In the genomic region with DNA sequence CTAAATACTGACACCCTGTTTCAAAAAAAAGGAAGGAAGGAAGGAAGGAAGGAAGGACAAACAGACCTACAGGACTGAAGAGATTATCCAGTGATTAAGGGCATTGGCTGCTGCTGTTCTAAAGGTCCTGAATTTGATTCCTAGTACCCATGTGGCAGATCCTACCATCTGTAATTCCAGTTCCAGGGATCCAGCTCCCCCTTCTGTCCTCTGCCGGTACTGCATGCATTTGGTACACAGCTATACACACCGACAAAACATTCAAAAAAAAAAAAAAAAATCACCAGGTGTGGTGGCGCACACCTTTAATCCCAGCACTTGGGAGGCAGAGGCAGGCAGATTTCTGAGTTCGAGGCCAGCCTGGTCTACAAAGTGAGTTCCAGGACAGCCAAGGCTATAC, we compare ENCODE assay signal across 8 mouse cellular contexts. TPM values are rescaled to one million over a fixed set of nuclear protein-coding genes. Genes with fewer than 3 reads are reported as not detected.
DNase-seq lines count a peak whose midpoint lies in the region; ATAC-seq and TF ChIP-seq lines count a peak whose summit lies in the region.
"Had no signal": no experiment of that assay in that cellular context is flagged by ENCODE, and none has a peak within 500 bp of the region (broad histone marks: within the 10 kb centered on the region; RNA-seq: fewer than 3 reads in every experiment).

No protein-coding gene starts in this region.

- no peaks in the 10 kb centered on the region; the same call in none of the 2 replicates for H3K36me3 ChIP-seq in kidney, adult 2 months (ENCODE audit: control insufficient read depth, insufficient read depth, low read length)
- peaks cover 3% of the 10 kb centered on the region; the same call in 1 of the 2 replicates for H3K36me3 ChIP-seq in kidney, embryonic 16.5 days (ENCODE audit: insufficient read depth, low read length)

- TF ChIP-seq POLR2A in kidney, adult 2 months (IDR thresholded peaks at IDR 0.05; ENCODE audit: low read depth, low read length) = no peak

- no peak overlapping the region for H3K4me2 ChIP-seq in kidney, embryonic 16.5 days (replicated peaks; ENCODE audit: low read depth, low read length)

- H3K4me1 ChIP-seq in kidney, adult 2 months (ENCODE audit: control insufficient read depth, insufficient read depth, low read length) = peaks cover 5% of the 10 kb centered on the region; the same call in 1 of the 2 replicates
- peaks cover 7% of the 10 kb centered on the region for H3K4me1 ChIP-seq in kidney, embryonic 16.5 days (ENCODE audit: insufficient read depth, low read length)

- 68% methylated on average over 4 of the region's 4 CpGs for WGBS in kidney, adult 2 months
- 75% methylated on average over 4 of the region's 4 CpGs for WGBS in kidney, embryonic 16.5 days

- no peaks in the 10 kb centered on the region for H3K27me3 ChIP-seq in kidney, adult 2 months (replicated peaks; ENCODE audit: control insufficient read depth, insufficient read depth, low read length)
- no peaks in the 10 kb centered on the region for H3K27me3 ChIP-seq in kidney, embryonic 16.5 days (ENCODE audit: insufficient read depth, low read length)
- H3K27me3 ChIP-seq: megakaryocyte, embryonic 14.5 days had no signal

- peak; percentile 62 for DNase-seq in kidney, adult 2 months
- DNase-seq in ES-CJ7 (ENCODE audit: low read depth, low spot score) = peak; percentile 69
- DNase-seq in adrenal gland, postnatal 14 days = peak; percentile 60
- peak; percentile 44 for DNase-seq in kidney, postnatal 14 days
- peak; percentile 13 for DNase-seq in retina, postnatal 7 days (ENCODE audit: low read depth, low spot score)
- DNase-seq in left cerebral cortex, adult 11 months (ENCODE audit: low spot score) = no peak

- H3K9ac ChIP-seq in kidney, embryonic 16.5 days (replicated peaks; ENCODE audit: low read length) = no peak overlapping the region

- H3K27ac ChIP-seq in kidney, adult 2 months (ENCODE audit: insufficient read depth, low read depth, low read length) = no peak overlapping the region
- H3K27ac ChIP-seq in kidney, embryonic 16.5 days (ENCODE audit: low read length) = no peak overlapping the region

- TF ChIP-seq CTCF in kidney, adult 2 months (conservative IDR thresholded peaks at IDR 0.05; ENCODE audit: insufficient read depth, insufficient read length, low read depth, low read length) = peak; percentile 63

- no peaks in the 10 kb centered on the region for H3K9me3 ChIP-seq in kidney, embryonic 16.5 days (ENCODE audit: low read length)
- H3K9me3 ChIP-seq: megakaryocyte, embryonic 14.5 days had no signal

- no peak for ATAC-seq in kidney, embryonic 16.5 days (ENCODE audit: low FRiP score, low TSS enrichment)

- H3K4me3 ChIP-seq in kidney, adult 2 months (ENCODE audit: insufficient read depth, low read depth, low read length) = no peak overlapping the region
- no peak overlapping the region for H3K4me3 ChIP-seq in kidney, embryonic 16.5 days (ENCODE audit: low read length)
- H3K4me3 ChIP-seq: megakaryocyte, embryonic 14.5 days had no signal

RNA-seq across cellular contexts. Expression of gene Uvrag, which starts 45.8 kb away (rescaled TPM):
- 8.0 and 17.0 TPM in 2 replicates for polyA plus RNA-seq in kidney, adult 2 months (2012; rRNA removed)
- polyA plus RNA-seq in kidney, embryonic 16.5 days (2015; fragmentation: Nextera tagmentation; extraction: Ambion mirVana) = 16.6 and 18.7 TPM in 2 replicates
- total RNA-seq in adrenal gland, postnatal 14 days (2021) = 33.7 and 42.3 TPM in 2 replicates
